Mouse (Mus musculus) right cerebral cortex, adult 2 months (tissue): ENCODE measurements at regions not wholly inside any gene's neighbourhood (a gene's known extent, or its start where the extent isn't known, plus 50 kb on each side); places are given as distances from the start of the nearest gene placed in this dataset.
"Not testable (repeated sequence)": the region's sequence is repeated elsewhere in the genome, so short reads cannot be mapped to it uniquely, and the experiment has no call there.

Experiments used
- DNase-seq, 2 experiments: peaks; one replicate each; pipeline ENCODE4 v3.0.0; 2021 to 2022; ENCODE audit warnings: low spot score in 2 of 2

GRCm38 (mm10) chr11:42754481-42755272 lies 280.9 kb upstream of the Gm9972 start:
- DNase-seq: no peak

GRCm38 (mm10) chr11:42755415-42755814 lies 280.1 kb upstream of the Gm9972 start:
- no peak for DNase-seq

GRCm38 (mm10) chr11:42765213-42765612 lies 270.3 kb upstream of the Gm9972 start:
- no peak for DNase-seq

- DNase-seq: peak; percentile 16 to 19
Measured at GRCm38 (mm10) chr11:42775074-42775676, 260.4 kb upstream of the Gm9972 start.

GRCm38 (mm10) chr11:42811487-42811886 lies 224.1 kb upstream of the Gm9972 start:
- DNase-seq: no peak

GRCm38 (mm10) chr11:42815753-42816152 lies 219.8 kb upstream of the Gm9972 start:
- no peak for DNase-seq

GRCm38 (mm10) chr11:42822835-42823234 lies 212.7 kb upstream of the Gm9972 start:
- peak; percentile 13 to 22 for DNase-seq

GRCm38 (mm10) chr11:42845795-42846194 lies 189.8 kb upstream of the Gm9972 start:
- DNase-seq: no peak

- no peak for DNase-seq
Measured at GRCm38 (mm10) chr11:42854411-42854810, 181.1 kb upstream of the Gm9972 start.

- no peak for DNase-seq
Measured at GRCm38 (mm10) chr11:42857687-42858086, 177.9 kb upstream of the Gm9972 start.

GRCm38 (mm10) chr11:42874056-42874455 lies 161.5 kb upstream of the Gm9972 start:
- no peak for DNase-seq

- DNase-seq: no peak
Measured at GRCm38 (mm10) chr11:42900024-42900423, 135.5 kb upstream of the Gm9972 start.

- DNase-seq: no peak
Measured at GRCm38 (mm10) chr11:42903459-42904012, 132.0 kb upstream of the Gm9972 start.

- no peak for DNase-seq
Measured at GRCm38 (mm10) chr11:42905561-42905960, 130.0 kb upstream of the Gm9972 start.

GRCm38 (mm10) chr11:42906020-42906419 lies 129.5 kb upstream of the Gm9972 start:
- no peak for DNase-seq

- DNase-seq: no peak
Measured at GRCm38 (mm10) chr11:42916421-42917181, 118.9 kb upstream of the Gm9972 start.

GRCm38 (mm10) chr11:42919221-42919620 lies 116.3 kb upstream of the Gm9972 start:
- no peak for DNase-seq

GRCm38 (mm10) chr11:42927156-42927555 lies 108.4 kb upstream of the Gm9972 start:
- peak; percentile 56 to 77 for DNase-seq

GRCm38 (mm10) chr11:42928916-42929315 lies 106.6 kb upstream of the Gm9972 start:
- DNase-seq: peak in 1 of 2 experiments; percentile 3

- not testable (repeated sequence) for DNase-seq
Measured at GRCm38 (mm10) chr11:42939271-42939670, 96.3 kb upstream of the Gm9972 start.

GRCm38 (mm10) chr11:42941561-42941960 lies 94.0 kb upstream of the Gm9972 start:
- no peak for DNase-seq

- DNase-seq: no peak
Measured at GRCm38 (mm10) chr11:42942284-42942683, 93.3 kb upstream of the Gm9972 start.
